Mouse (Mus musculus) neural tube, embryonic 12.5 days (tissue): ENCODE results near the gene Dgki. TPM values are rescaled to one million over a fixed set of nuclear protein-coding genes. Genes with fewer than 3 reads are reported as not detected.

ENCODE experiments used
- ATAC-seq: fragments of 200-750 bp; cut with Nextera tagmentation; 2 replicates; pipeline ENCODE4 v1.8.0; 2017; ENCODE audit warnings: low read depth, mild to moderate bottlenecking, moderate TSS enrichment, moderate library complexity; ENCODE audit not compliant: low FRiP score
- H3K27ac ChIP-seq: fragments of 300-500 bp; sonication (generic); 2 replicates; pipeline ENCODE4 v1.5.1; 2016
- H3K27me3 ChIP-seq: fragments of 300-500 bp; sonication (generic); replicated peaks from 2 replicates; pipeline ENCODE4 v1.6.1; 2016; ENCODE audit warnings: mild to moderate bottlenecking
- H3K36me3 ChIP-seq: fragments of 300-500 bp; sonication (generic); 2 replicates; pipeline ENCODE4 v1.6.1; 2016; ENCODE audit warnings: mild to moderate bottlenecking
- H3K4me1 ChIP-seq: fragments of 300-500 bp; sonication (generic); 2 replicates; pipeline ENCODE4 v1.6.1; 2016
- H3K4me2 ChIP-seq: fragments of 300-500 bp; sonication (generic); replicated peaks from 2 replicates; pipeline ENCODE4 v1.6.1; 2016; ENCODE audit warnings: mild to moderate bottlenecking
- H3K4me3 ChIP-seq: fragments of 300-500 bp; sonication (generic); 2 replicates; pipeline ENCODE4 v1.5.1; 2016
- H3K9ac ChIP-seq: fragments of 300-500 bp; sonication (generic); 2 replicates; pipeline ENCODE4 v1.6.1; 2016; ENCODE audit warnings: mild to moderate bottlenecking
- H3K9me3 ChIP-seq: fragments of 300-500 bp; sonication (generic); 2 replicates; pipeline ENCODE4 v1.6.1; 2016; ENCODE audit warnings: mild to moderate bottlenecking
- WGBS: fragments of 180-500 bp; shearing (Covaris S2); methylation state at CpG from one replicate; pipeline ENCODE4 v1.1.7; 2016; 5-methylcytosine and 5-hydroxymethylcytosine counted together
- polyA plus RNA-seq: library from polyadenylated mRNA; unstranded; fragments of >200 nt; fragmentation: Nextera tagmentation; extraction: Ambion mirVana; gene quantifications from 2 replicates; pipeline ENCODE4 v1.2.1, GENCODE M21; 2016

Dgki gene
- polyA plus RNA-seq, 1 experiment from 2014 or later, result 4.9 TPM

DNA sequence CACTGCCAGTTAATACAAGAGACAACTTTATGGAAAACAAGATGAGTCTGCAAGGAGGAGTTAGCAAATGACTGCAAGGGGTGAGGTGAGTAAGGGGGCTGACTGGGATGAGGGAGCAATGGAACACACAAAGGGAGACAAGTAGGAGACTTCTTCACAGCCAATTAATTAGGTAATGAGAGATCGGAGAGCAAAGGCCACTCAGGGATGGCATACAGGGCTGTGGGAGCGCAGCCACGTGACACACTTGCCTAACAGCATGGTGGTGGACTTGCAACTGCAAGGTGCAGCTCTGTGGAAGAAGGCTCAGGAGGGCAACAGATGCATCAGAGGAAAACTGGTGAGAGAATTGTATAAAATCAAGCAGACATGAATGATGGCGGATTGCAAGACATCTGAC is 339.3 kb downstream of the Dgki start:
- no peak overlapping the region for H3K4me2 ChIP-seq
- H3K27ac ChIP-seq, result no peak overlapping the region
- no peaks in the 10 kb centered on the region for H3K36me3 ChIP-seq
- H3K4me1 ChIP-seq, result no peaks in the 10 kb centered on the region
- H3K9ac ChIP-seq, result no peak overlapping the region
- no peak for ATAC-seq
- WGBS, result 84% methylated on average over 4 of the region's 4 CpGs
- peaks cover 2% of the 10 kb centered on the region; the same call in 1 of the 2 replicates for H3K9me3 ChIP-seq
- no peaks in the 10 kb centered on the region for H3K27me3 ChIP-seq
- no peak overlapping the region for H3K4me3 ChIP-seq

DNA sequence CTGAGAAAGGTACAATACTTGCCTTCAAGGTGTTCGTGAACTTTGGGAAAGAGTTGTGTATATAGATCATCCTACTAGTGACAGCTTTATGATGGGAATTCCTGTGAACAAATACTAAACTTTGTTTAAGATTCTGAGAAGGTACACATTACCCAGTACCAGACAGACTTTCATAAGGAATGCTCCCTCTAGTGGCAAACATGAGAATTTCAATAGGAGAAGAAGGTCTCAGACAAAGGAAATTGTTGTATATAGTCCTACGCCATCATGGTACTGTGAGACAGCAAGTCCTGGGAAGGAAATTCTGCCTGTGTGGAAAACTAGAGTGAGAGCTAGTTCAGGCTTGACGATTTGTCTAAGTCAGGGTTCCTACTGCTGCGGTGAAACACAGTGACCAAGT is 344.7 kb downstream of the Dgki start:
- Histone ChIP-seq H3K4me3 (no peak overlapping the region), H3K9ac (no peak overlapping the region), H3K27ac (no peak overlapping the region), H3K4me2 (no peak overlapping the region), H3K4me1 (no peaks in the 10 kb centered on the region), H3K9me3 (peaks cover 7% of the 10 kb centered on the region; the same call in 1 of the 2 replicates), H3K36me3 (no peaks in the 10 kb centered on the region), H3K27me3 (no peaks in the 10 kb centered on the region)
- WGBS, result 91% methylated on average over 4 of the region's 4 CpGs
- ATAC-seq, result no peak

DNA sequence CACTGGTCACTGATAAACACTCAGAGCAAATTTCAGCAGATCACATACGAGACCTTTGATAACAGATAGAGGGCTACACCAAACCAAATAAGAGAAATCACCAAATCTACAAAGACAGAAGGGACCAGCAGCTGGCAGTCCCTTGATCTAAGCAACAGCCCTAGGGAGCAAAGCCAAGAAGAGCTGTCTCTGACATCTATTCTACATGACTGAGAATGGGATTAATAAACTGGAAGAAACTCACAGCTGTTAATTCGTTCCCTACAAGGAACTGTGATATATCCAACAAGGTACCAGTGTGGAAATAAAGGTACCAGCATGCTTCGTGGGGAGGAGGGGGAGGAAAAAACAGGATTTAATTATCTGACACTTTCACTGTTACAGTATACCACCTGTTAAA is 349.3 kb downstream of the Dgki start:
- H3K27ac ChIP-seq, result no peak overlapping the region
- H3K4me1 ChIP-seq, result no peaks in the 10 kb centered on the region
- peaks cover 4% of the 10 kb centered on the region; the same call in 1 of the 2 replicates for H3K9me3 ChIP-seq
- no peak overlapping the region for H3K4me2 ChIP-seq
- no peak overlapping the region for H3K9ac ChIP-seq
- no peak overlapping the region for H3K4me3 ChIP-seq
- WGBS, result 80% methylated on average over 3 of the region's 3 CpGs
- H3K27me3 ChIP-seq, result no peaks in the 10 kb centered on the region
- no peak for ATAC-seq
- H3K36me3 ChIP-seq, result no peaks in the 10 kb centered on the region

DNA sequence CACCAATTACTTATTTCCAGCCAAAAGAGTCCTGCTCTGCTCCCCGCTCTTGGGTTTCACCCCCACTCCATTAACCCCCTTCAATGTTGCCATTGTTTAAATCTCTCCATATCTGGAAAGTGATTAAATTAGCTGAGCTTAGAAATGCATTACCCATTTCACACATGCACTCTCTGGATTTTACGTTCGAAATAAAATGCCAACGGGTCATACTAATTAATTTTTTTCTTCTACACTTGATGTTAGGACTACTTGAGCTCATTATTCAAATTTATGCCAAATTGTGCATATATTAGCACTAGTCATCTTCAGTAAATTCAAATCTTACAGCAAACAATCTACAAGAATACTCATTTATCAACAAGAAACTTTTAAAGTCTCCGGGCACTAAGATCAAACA is 352.1 kb downstream of the Dgki start:
- no peaks in the 10 kb centered on the region for H3K4me1 ChIP-seq
- H3K9me3 ChIP-seq, result no peaks in the 10 kb centered on the region
- H3K4me2 ChIP-seq, result no peak overlapping the region
- no peak overlapping the region for H3K27ac ChIP-seq
- WGBS, result 94% methylated on average over 5 of the region's 5 CpGs
- no peak overlapping the region for H3K4me3 ChIP-seq
- no peaks in the 10 kb centered on the region for H3K36me3 ChIP-seq
- H3K27me3 ChIP-seq, result no peaks in the 10 kb centered on the region
- H3K9ac ChIP-seq, result no peak overlapping the region
- no peak for ATAC-seq

DNA sequence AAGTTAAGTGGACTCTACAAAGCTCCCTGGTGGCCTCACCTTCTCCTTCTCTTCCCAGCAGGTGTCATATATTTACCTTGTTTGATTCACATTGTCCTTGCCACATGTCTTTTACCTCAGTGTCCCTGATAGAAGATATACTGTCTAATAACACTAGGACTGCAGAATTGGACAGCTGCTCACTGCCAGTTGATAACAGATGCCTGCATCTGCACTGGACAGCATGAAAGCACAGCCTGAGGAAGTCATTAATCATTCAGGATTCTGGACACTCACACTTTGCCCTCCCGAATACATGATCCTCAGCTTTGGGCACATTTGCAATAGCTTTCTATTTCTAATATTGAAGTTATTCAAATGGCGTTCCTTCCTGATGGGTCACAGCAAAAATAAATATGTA is 362.5 kb downstream of the Dgki start:
- Histone ChIP-seq H3K9ac (no peak overlapping the region), H3K4me2 (no peak overlapping the region), H3K4me3 (no peak overlapping the region), H3K27me3 (no peaks in the 10 kb centered on the region), H3K9me3 (no peaks in the 10 kb centered on the region), H3K4me1 (no peaks in the 10 kb centered on the region; the same call in 1 of the 2 replicates), H3K27ac (no peak overlapping the region), H3K36me3 (no peaks in the 10 kb centered on the region)
- WGBS, result 55% methylated on average over 2 of the region's 2 CpGs
- no peak for ATAC-seq

DNA sequence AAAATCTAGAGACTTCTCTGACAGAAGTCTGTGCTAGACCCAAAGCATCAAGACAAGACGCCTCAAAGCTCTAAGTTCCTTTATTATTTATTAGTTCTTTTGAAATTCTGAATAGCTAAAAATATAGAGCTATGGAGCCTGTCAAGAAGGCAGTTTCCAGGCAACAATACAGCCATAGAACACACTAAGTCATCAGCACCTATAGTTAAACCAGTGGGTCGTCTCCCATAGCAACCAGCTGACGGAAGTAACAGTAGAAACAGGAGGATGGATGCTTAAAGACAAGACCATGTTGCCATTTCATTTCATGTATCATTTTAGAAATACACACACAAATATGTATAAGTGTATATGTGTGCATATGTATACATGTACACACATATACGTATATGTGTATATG is 363.2 kb downstream of the Dgki start:
- no peak overlapping the region for H3K9ac ChIP-seq
- no peak overlapping the region for H3K4me3 ChIP-seq
- no peaks in the 10 kb centered on the region for H3K9me3 ChIP-seq
- ATAC-seq, result no peak
- no peaks in the 10 kb centered on the region; the same call in 1 of the 2 replicates for H3K4me1 ChIP-seq
- no peaks in the 10 kb centered on the region for H3K27me3 ChIP-seq
- 66% methylated on average over 4 of the region's 4 CpGs for WGBS
- no peak overlapping the region for H3K27ac ChIP-seq
- H3K36me3 ChIP-seq, result no peaks in the 10 kb centered on the region
- H3K4me2 ChIP-seq, result no peak overlapping the region

DNA sequence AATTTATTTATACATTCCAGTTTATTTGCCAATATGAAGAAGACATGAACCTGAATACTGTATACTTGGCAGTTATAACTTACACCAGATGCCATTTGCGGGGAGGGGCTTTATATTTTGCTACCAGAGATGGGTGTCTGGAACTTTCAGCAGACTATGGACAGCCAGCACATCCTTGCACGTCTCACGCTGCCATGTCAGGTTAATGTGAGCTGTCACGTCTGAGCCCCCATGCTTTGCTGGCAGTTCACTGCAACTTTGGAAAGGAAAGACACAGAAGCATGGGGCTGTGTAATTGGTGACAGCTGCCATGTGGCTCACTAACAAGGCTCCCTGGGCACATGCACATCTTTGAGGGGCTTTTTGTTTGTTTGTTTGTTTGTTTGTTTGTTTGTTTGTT is 368.5 kb downstream of the Dgki start:
- Histone ChIP-seq H3K36me3 (no peaks in the 10 kb centered on the region), H3K9ac (no peak overlapping the region), H3K4me2 (no peak overlapping the region), H3K9me3 (no peaks in the 10 kb centered on the region), H3K4me3 (no peak overlapping the region), H3K27me3 (no peaks in the 10 kb centered on the region), H3K4me1 (no peaks in the 10 kb centered on the region), H3K27ac (no peak overlapping the region)
- ATAC-seq, result no peak
- WGBS, result 58% methylated on average over 4 of the region's 4 CpGs

DNA sequence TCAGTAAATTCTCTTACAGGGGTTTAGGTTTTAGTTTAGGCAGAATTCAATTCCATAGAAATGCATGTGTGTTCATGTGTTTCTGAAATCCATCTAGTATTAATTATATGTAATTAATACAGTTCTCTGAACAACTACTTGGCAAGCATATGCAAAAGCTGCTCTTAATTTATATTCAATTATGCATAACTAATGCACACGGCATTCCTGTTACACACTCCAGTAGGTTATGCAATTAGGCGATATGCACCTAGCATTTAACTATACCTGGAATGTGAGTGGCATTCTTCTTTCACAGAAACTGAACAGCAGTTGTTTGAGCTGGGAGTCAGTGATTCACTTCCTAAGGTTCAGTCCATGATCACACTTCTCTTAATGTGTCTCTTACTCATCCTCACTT is 370.2 kb downstream of the Dgki start:
- no peak overlapping the region for H3K9ac ChIP-seq
- 79% methylated on average over 2 of the region's 2 CpGs for WGBS
- no peak overlapping the region for H3K4me3 ChIP-seq
- no peaks in the 10 kb centered on the region for H3K36me3 ChIP-seq
- no peak for ATAC-seq
- H3K27me3 ChIP-seq, result no peaks in the 10 kb centered on the region
- H3K9me3 ChIP-seq, result no peaks in the 10 kb centered on the region
- H3K27ac ChIP-seq, result no peak overlapping the region
- no peaks in the 10 kb centered on the region for H3K4me1 ChIP-seq
- no peak overlapping the region for H3K4me2 ChIP-seq

DNA sequence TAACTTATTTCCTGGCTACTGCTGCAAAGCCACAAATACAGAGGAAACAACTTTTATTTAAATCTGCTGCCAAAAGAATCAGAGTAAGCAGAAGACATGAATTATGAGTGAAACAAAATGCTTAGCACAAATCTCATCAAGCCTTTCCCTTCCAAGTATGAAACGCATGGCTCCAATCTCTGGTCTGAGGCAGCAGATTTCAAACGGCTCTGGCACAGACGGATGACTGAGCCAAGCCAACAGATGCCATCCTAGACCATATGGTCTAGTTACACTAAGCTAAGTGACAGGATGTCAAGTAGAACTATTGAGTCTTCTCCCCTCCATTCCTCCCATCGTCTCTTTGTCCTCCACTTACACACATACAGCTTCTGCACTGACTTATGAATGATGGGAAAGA is 373.5 kb downstream of the Dgki start:
- no peaks in the 10 kb centered on the region for H3K36me3 ChIP-seq
- no peak overlapping the region for H3K27ac ChIP-seq
- no peak overlapping the region for H3K9ac ChIP-seq
- no peaks in the 10 kb centered on the region for H3K4me1 ChIP-seq
- no peak for ATAC-seq
- no peaks in the 10 kb centered on the region for H3K27me3 ChIP-seq
- H3K9me3 ChIP-seq, result no peaks in the 10 kb centered on the region
- WGBS, result 68% methylated on average over 4 of the region's 4 CpGs
- H3K4me3 ChIP-seq, result no peak overlapping the region
- no peak overlapping the region for H3K4me2 ChIP-seq

DNA sequence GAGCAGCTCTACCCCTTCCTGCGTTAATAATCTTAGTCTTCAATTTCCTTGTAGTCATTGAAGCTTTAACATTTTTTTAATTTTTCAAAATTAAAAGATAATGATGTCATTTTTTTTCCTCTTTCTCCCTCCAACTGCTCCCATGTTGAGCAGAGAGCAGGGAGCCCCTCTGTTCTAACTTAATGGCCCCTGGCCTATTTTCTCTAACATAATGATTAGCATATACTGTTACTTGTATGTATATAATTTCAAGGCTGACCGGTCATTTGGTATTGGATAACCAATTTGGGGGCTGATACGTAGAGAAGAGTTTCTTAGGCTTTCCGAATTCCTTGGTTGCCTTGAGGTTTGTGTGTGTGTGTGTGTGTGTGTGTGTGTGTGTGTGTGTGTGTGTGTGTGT is 378.0 kb downstream of the Dgki start:
- no peak overlapping the region for H3K4me2 ChIP-seq
- H3K27me3 ChIP-seq, result no peaks in the 10 kb centered on the region
- no peak for ATAC-seq
- WGBS, result 91% methylated on average over 4 of the region's 4 CpGs
- H3K4me3 ChIP-seq, result no peak overlapping the region
- no peak overlapping the region for H3K9ac ChIP-seq
- H3K36me3 ChIP-seq, result peaks cover 5% of the 10 kb centered on the region
- peaks cover 7% of the 10 kb centered on the region for H3K9me3 ChIP-seq
- H3K4me1 ChIP-seq, result no peaks in the 10 kb centered on the region
- H3K27ac ChIP-seq, result no peak overlapping the region

DNA sequence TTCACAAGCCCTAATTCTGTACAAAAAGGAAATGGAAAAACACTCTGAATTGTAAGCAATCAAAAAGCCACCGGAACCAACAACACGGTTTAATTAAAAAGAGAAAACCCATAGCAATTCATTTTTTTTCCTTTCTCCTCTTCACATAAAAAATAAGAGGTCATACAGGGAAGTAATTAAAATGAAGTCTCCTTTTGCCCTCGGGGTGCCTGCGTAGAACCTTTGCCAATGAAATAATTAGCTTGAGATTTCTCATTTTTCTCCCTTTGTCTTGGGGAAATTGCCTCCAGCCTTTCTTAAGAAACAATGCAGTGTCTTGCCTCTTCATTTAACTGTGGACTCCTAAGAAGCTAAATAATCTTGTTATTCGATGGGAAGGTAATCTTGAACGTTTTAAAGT is 388.4 kb downstream of the Dgki start:
- Histone ChIP-seq H3K36me3 (no peaks in the 10 kb centered on the region), H3K4me3 (no peak overlapping the region), H3K27ac (no peak overlapping the region)

DNA sequence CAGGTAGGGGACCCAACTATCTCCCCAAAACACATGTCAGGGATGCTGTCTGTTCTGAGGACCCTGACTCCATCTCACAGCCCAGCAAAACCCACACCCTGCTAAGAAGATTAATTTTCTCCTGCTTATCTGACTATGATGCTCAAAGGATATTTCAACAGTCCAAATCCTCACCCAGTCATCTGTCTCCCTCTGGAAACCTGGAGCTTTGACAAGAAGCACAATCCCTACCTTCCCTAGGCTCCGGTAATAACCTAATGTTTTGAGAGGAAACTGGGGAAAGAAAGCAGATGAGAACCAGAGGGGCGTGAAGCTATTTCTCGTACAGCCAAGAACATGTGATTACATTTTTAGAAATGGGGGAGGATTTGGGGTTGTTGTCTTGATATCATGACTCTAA is 392.8 kb downstream of the Dgki start:
- WGBS, result 81% methylated on average over 3 of the region's 3 CpGs
- Histone ChIP-seq H3K27me3 (no peaks in the 10 kb centered on the region), H3K9me3 (no peaks in the 10 kb centered on the region), H3K27ac (no peak overlapping the region), H3K4me2 (no peak overlapping the region), H3K4me3 (no peak overlapping the region), H3K9ac (no peak overlapping the region), H3K4me1 (peaks cover 13% of the 10 kb centered on the region), H3K36me3 (no peaks in the 10 kb centered on the region)
- ATAC-seq, result no peak

More for the DNA sequence above, 388.4 kb downstream of the Dgki start:
- H3K4me1 ChIP-seq, result no peaks in the 10 kb centered on the region
- ATAC-seq, result no peak
- no peak overlapping the region for H3K9ac ChIP-seq
- H3K9me3 ChIP-seq, result no peaks in the 10 kb centered on the region
- no peaks in the 10 kb centered on the region for H3K27me3 ChIP-seq
- no peak overlapping the region for H3K4me2 ChIP-seq
- WGBS, result 59% methylated on average over 6 of the region's 6 CpGs

DNA sequence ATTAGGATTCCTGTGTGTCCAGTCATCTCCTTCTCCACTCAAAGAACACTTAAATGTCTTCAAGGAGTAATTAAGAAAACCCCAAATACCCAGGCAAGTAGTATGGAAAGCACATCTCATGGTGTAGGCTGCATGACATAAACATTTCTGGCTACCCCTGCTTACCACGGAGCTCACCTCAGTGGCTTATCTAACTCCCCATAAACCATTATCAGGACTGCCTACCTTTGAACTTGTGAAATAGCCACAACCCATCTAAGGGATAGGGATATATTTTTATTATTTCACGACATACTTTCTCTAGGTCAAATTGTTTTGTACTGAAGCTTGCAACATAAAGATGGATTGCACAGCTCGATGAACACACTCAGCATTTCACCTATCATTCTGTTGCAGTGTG is 394.0 kb downstream of the Dgki start:
- WGBS, result 91% methylated on average over 3 of the region's 3 CpGs
- no peaks in the 10 kb centered on the region for H3K27me3 ChIP-seq
- H3K9me3 ChIP-seq, result no peaks in the 10 kb centered on the region
- no peaks in the 10 kb centered on the region for H3K36me3 ChIP-seq
- ATAC-seq, result no peak
- H3K4me2 ChIP-seq, result no peak overlapping the region
- no peak overlapping the region for H3K9ac ChIP-seq
- no peak overlapping the region for H3K27ac ChIP-seq
- H3K4me3 ChIP-seq, result no peak overlapping the region
- H3K4me1 ChIP-seq, result peaks cover 13% of the 10 kb centered on the region
